In the genomic region with DNA sequence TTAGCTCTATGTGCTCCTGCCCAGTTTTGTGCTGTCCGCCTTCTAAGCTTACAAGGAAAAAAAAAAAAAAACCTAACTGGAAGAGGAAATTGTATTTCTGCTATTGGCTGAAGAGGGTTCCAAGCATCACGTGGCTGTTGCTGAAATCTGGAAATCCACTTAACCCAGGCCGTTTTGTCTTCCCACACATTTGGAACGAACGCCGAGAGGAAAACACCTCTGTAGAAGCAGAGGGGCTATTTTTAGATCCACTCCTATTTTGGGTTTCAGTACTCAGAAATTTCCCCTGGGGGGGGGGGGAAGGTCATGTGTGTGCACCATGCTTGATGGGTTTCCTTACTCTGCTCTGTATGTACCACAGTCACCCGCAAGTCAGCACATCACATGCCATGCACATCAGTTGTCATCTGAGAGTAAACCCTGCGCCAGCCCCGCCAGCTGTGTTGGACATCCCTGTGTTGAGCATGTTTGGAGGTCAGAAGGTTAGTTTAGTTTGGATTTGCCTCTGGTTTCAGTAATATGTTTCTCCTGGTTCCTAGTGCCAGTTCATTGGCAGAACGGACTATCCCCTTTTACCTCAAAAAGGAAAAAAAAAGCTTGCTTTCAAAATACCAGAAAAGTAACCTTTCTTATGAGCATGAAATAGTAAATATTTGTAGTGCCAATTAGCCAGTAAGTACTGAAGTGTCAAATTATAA, we compare ENCODE assay signal across 8 mouse cellular contexts. TPM values are rescaled to one million over a fixed set of nuclear protein-coding genes. Genes with fewer than 3 reads are reported as not detected.
DNase-seq lines count a peak whose midpoint lies in the region; ATAC-seq and TF ChIP-seq lines count a peak whose summit lies in the region.

No protein-coding gene starts in this region.

- WGBS in liver, postnatal 0 days (ENCODE audit: insufficient replicate concordance) = 51% methylated on average over 10 of the region's 10 CpGs
- 63% methylated on average over 10 of the region's 10 CpGs for WGBS in liver, embryonic 11.5 days
- WGBS in intestine, embryonic 16.5 days = 52% methylated on average over 10 of the region's 10 CpGs

- H3K9me3 ChIP-seq in liver, postnatal 0 days (ENCODE audit: low read length) = no peaks in the 10 kb centered on the region
- H3K9me3 ChIP-seq in liver, embryonic 11.5 days (ENCODE audit: control insufficient read depth, low read length) = no peaks in the 10 kb centered on the region
- no peaks in the 10 kb centered on the region for H3K9me3 ChIP-seq in intestine, embryonic 16.5 days (ENCODE audit: control insufficient read depth, low read length)

- no peak for TF ChIP-seq EP300 in liver, postnatal 0 days (IDR thresholded peaks at IDR 0.05; ENCODE audit: low read depth)

- H3K27me3 ChIP-seq in liver, postnatal 0 days (ENCODE audit: insufficient read depth, low read length) = no peaks in the 10 kb centered on the region
- no peaks in the 10 kb centered on the region for H3K27me3 ChIP-seq in liver, embryonic 11.5 days (replicated peaks; ENCODE audit: control insufficient read depth, insufficient read depth, low read length)
- no peaks in the 10 kb centered on the region for H3K27me3 ChIP-seq in intestine, embryonic 16.5 days (replicated peaks; ENCODE audit: control insufficient read depth, insufficient read depth, low read length)

- H3K9ac ChIP-seq in liver, postnatal 0 days (replicated peaks) = no peak overlapping the region
- H3K9ac ChIP-seq in liver, embryonic 11.5 days (ENCODE audit: low read depth, low read length) = no peak overlapping the region
- 0 out of 2 replicates have a peak overlapping the region, but pooled peaks have one; percentile 5 for H3K9ac ChIP-seq in intestine, embryonic 16.5 days (ENCODE audit: low read depth, low read length)

- peak; percentile 50 for DNase-seq in liver, postnatal 0 days
- DNase-seq in liver, embryonic 11.5 days (ENCODE audit: low spot score) = no peak
- peak; percentile 46 to 57 for DNase-seq in gastrocnemius, adult 8-10 months (ENCODE audit: low spot score in 2 of 2)
- peak; percentile 78 for DNase-seq in lung, postnatal 36 days
- DNase-seq in urinary bladder, postnatal 4 days (ENCODE audit: low spot score in 2 of 2) = no peak
- no peak for DNase-seq in right cerebral cortex, postnatal 25 days
- no peak for DNase-seq in spleen, postnatal 4 days (ENCODE audit: low spot score in 2 of 2)

- H3K4me1 ChIP-seq in liver, postnatal 0 days (ENCODE audit: insufficient read depth) = peaks cover 7% of the 10 kb centered on the region; the same call in 1 of the 2 replicates
- H3K4me1 ChIP-seq in liver, embryonic 11.5 days (replicated peaks; ENCODE audit: control insufficient read depth, insufficient read depth, low read length) = peaks cover 3% of the 10 kb centered on the region; the same call in 1 of the 2 replicates
- peaks cover 12% of the 10 kb centered on the region for H3K4me1 ChIP-seq in intestine, embryonic 16.5 days (ENCODE audit: control insufficient read depth, insufficient read depth, low read length)

- no peaks in the 10 kb centered on the region; the same call in 1 of the 2 replicates for H3K36me3 ChIP-seq in liver, postnatal 0 days (replicated peaks; ENCODE audit: insufficient read depth, low read length)
- no peaks in the 10 kb centered on the region for H3K36me3 ChIP-seq in liver, embryonic 11.5 days (ENCODE audit: control insufficient read depth, insufficient read depth, low read length)
- H3K36me3 ChIP-seq in intestine, embryonic 16.5 days (ENCODE audit: control insufficient read depth, insufficient read depth, low read length) = no peaks in the 10 kb centered on the region

- peak; percentile 88 for ATAC-seq in liver, postnatal 0 days
- ATAC-seq in liver, embryonic 11.5 days (replicated peaks; ENCODE audit: low FRiP score) = no peak
- ATAC-seq in intestine, embryonic 16.5 days = peak; percentile 47

- no peak for TF ChIP-seq CTCF in liver, postnatal 0 days (IDR thresholded peaks at IDR 0.05; ENCODE audit: low read depth)

- H3K27ac ChIP-seq in liver, postnatal 0 days (ENCODE audit: low read depth) = 0 out of 2 replicates have a peak overlapping the region, but pooled peaks have one; percentile 31
- no peak overlapping the region for H3K27ac ChIP-seq in liver, embryonic 11.5 days (ENCODE audit: low read depth, low read length)
- H3K27ac ChIP-seq in intestine, embryonic 16.5 days (ENCODE audit: low read length) = peak overlapping the region; percentile 61

- H3K4me2 ChIP-seq in liver, postnatal 0 days (ENCODE audit: low read depth, low read length) = no peak overlapping the region; the same call in 1 of the 2 replicates
- no peak overlapping the region for H3K4me2 ChIP-seq in liver, embryonic 11.5 days
- peak overlapping the region; percentile 30; the same call in 1 of the 2 replicates for H3K4me2 ChIP-seq in intestine, embryonic 16.5 days (ENCODE audit: low read depth, low read length)

- H3K4me3 ChIP-seq in liver, postnatal 0 days (ENCODE audit: low read depth, low read length) = no peak overlapping the region
- no peak overlapping the region for H3K4me3 ChIP-seq in liver, embryonic 11.5 days (ENCODE audit: low read depth, low read length)
- no peak overlapping the region for H3K4me3 ChIP-seq in intestine, embryonic 16.5 days (ENCODE audit: low read length)

RNA-seq across cellular contexts. Expression of gene Daam1, which starts 33.1 kb away (rescaled TPM):
- 3.6 and 4.5 TPM in 2 replicates for polyA plus RNA-seq in liver, postnatal 0 days (2015; fragmentation: Nextera tagmentation; extraction: Ambion mirVana)
- 15.2 and 16.4 TPM in 2 replicates for polyA plus RNA-seq in liver, embryonic 11.5 days (2014; fragmentation: Nextera tagmentation; extraction: Ambion mirVana)
- total RNA-seq in gastrocnemius, adult 8-10 months (2022) = 10 to 100 TPM in 1 of 4 experiments, 1 to 10 TPM in 3; 7.7 to 10.4 (median 8.8) TPM
- polyA plus RNA-seq in intestine, embryonic 16.5 days (2015; fragmentation: Nextera tagmentation; extraction: Ambion mirVana) = 7.6 and 7.7 TPM in 2 replicates

Comparison
In these comparisons a context has a peak if more than half of its experiments do, and no peak if none do; other contexts are left out.
1. DNase-seq: peak in liver, postnatal 0 days (single experiment), gastrocnemius, adult 8-10 months (2 of 2) and lung, postnatal 36 days (single experiment); none in liver, embryonic 11.5 days (single experiment), urinary bladder, postnatal 4 days (0 of 2), right cerebral cortex, postnatal 25 days (single experiment) and spleen, postnatal 4 days (0 of 2).